Mouse (Mus musculus): ENCODE measurements around the gene Olfr1112.

DNA sequence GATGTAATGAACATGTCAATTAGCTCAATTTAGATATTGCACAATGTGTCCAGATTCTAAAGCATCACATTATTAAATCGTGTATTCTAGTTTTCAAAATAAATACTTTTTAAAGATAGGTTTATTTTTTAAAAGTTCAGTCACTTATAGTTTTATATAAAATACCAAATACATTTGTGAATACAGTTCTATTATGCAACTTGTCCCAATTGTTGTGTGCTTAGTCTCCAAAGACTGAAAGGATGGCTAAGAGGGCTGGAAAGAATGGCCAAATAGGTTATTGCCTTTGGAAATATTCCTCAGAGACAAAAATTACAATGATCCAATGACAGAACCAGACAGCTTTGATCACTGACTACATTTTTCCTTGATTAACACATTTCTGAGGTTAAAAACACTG, at the start of gene Olfr1112:
- TF ChIP-seq EP300 (IDR thresholded peaks at IDR 0.05; ENCODE audit: insufficient read depth, low read depth, low read length) (no peak), CTCF (IDR thresholded peaks at IDR 0.05) (no peak)

All from heart, adult 2 months (tissue).